Mouse (Mus musculus): ENCODE data around the gene Mtrex.

Gene Mtrex

DNA sequence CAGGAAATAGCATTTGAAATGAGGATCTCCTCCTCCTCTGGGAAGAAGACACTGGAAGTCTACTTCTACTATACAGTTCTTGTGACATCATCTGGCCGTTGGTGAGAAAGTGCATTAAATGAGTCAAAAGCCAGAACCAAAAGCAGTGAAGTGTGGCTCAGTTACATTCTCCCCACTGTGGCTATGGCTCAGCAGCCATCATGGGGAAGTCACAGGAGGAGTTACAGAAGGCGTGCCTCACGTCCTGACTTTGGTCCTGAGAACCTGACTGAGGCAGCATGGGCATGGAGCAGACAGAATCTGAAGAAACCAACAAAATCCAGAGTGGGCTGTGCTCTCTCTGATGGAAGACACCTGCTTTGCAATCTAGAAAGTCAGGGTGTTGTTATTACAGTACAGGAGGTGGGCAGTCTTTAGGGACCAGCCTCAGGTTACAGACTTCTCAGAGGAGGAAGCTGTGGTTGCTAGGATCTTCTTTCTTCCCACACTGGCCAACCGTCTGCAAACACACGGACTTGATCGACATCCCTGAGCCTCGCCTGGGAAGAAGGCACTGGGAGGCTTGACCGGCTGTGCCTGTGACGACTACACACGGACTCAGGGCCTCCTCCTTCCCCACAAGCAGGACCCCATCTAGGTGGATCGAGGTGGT is 57.0 kb downstream of the Mtrex start:
- intact Hi-C loops (cut with DNase I) = loop anchor here (5.0 kb wide), 1 partner anchor 37 kb away; no protein-coding TSS in a partner anchor

DNA sequence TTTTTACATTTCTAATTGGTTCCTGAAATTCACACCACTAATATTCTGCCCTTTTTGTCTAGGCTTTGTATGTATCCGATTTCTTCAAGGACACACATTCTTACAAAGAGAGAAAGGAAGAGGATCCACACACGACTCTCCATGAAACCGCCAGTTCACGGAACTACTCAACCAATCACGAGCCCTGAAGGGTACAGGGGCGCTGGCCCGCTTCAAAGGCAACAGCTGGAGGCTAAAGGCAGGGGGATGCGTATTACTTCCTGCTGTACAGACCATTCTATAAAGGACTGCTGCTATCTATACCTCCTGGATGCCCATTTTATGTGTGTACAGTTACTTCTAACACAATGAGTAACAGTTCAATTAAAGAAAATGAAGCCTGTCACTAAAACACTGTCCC is 59.8 kb downstream of the Mtrex start:
- intact Hi-C loops (cut with DNase I) = loop anchor here (5.0 kb wide), 1 partner anchor 190 kb away; no protein-coding TSS in a partner anchor

DNA sequence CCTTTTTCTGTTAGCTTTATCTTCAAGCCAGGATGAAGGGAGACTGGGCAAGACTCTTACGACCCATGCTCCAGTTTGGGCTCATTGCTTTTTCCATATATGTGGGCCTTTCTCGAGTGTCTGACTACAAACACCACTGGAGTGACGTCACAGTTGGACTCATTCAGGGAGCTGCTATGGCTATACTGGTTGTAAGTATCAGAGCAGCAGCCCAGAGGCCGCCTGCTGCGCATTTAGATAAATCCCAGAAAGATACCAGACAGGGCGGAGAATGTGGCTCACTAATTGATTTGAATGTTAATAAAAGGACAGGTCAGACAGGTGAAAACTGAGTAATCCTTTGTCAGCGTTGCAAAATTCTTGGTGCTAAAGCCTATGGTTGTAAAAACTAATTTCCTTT is 60.4 kb downstream of the Mtrex start:
- intact Hi-C loops (cut with DNase I) = loop anchor here (5.0 kb wide), 1 partner anchor 189 kb away; no protein-coding TSS in a partner anchor

DNA sequence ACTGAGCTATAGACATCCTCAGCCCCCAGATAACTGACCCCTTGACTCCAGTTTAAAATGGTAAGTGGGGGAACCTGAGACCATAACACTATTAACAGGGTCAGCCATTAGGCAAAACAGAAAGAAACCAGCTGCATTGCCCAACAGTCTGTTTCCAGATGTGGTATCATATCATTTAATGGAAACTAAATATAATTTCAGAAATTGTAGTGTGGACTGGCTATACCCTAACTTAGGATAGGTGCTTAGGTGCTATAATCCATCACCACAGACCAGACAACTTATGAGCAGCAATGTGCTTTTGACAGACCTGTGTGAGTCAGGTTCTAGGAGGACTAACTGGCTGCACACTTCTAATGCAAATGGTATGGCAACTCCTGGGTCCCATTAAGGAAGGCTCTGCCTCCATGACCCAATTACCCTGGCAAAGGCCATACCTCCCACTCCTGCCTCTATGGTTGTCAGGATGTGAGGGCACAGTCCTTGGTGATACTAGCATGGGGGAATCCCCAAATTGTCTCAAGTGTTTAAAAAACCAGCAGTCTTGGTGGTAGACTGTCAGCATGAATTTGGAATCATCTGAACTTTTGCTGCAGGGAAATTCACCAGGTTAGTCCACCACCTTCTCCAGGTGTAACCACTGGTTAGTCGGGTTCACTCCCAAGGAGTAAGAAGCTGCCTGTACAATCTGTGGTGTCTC is 64.1 kb downstream of the Mtrex start:
- intact Hi-C loops (cut with DNase I) = loop anchor here (5.0 kb wide), 1 partner anchor 101 kb away; no protein-coding TSS in a partner anchor

DNA sequence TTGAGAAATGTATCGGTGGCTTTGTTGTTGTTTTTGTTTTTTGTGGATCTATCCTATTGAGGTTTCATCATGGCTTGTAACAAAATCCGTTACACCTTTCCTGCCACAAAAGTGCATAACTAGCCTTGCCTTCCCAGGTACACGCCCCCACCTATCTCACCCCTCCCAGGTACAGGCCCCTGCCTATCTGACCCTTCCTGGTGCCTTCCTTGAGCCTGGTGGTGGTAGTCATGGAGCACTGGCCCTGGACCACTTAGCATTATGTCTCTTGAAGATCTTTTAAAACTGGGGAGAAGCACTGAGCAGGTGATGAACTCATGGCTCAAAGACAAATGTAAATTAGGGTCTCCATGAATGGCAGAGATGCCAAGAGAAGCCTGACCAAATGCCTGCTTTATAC is 64.9 kb downstream of the Mtrex start:
- intact Hi-C loops (cut with DNase I) = loop anchor here (5.0 kb wide), 1 partner anchor 100 kb away; no protein-coding TSS in a partner anchor

DNA sequence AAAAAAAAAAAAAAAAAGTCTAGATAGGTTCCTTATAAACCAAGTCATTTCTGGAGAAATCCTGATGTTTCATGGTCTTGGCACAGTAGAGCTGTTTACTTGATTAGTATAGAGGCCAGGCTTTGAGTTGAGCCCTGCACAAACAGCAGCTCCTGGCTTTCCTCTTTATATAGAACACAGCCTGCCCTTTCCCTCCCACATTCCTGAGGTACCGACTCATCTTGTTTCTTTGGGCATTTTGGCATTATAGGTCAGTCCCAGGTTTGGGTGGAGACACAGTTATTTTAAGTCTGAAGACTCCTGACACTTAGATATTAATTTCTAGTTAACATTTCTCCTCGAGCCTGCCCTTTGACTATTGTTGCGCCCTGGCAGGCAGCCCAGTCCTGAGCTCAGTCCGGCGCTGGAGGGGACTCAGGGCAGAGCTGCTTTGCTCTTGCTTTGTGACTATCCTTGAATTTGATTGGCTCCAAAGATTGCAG is 65.3 kb downstream of the Mtrex start:
- intact Hi-C loops (cut with DNase I) = loop anchor here (5.0 kb wide), 1 partner anchor 100 kb away; no protein-coding TSS in a partner anchor

DNA sequence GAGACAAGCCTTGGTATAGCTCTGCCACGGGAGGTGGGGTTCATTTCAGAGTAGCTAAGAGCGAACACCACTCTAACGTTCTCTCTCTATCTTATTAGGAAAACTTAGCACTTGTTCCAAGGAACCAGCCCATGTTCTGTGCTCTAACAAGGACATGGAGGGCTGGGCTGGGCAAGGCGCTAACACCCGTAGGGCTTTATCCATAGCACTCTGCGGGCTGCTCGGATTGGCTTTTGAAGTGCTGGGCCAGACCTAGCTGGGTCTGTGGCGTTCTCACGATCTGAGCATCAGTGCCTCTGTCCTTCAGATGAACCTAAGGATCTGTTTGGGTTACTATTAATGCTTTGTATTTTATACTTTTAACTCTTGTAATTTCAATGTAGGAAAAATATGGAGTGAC is 66.3 kb downstream of the Mtrex start:
- intact Hi-C loops (cut with DNase I) = loop anchor here (5.0 kb wide), 1 partner anchor 99 kb away; no protein-coding TSS in a partner anchor

DNA sequence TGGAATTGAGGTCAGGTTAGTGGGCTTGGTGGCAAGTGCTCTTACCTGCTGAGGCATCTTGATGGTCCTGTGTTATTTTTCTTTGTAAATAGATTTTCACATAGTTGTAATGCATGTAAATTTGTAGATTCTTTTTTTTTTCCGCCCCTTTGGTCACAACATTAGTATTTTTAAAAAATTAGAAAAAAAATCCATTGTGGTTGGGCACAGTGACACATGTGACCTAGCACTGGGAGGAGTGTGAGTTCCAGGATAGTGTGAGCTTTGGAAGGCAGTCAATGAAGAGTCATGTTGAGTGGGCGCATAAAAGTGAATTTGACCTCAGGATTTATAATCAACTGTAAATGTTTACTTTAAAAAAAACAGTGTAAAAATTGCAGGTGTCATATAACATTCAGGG is 66.8 kb downstream of the Mtrex start:
- intact Hi-C loops (cut with DNase I) = loop anchor here (5.0 kb wide), 1 partner anchor 98 kb away; no protein-coding TSS in a partner anchor

DNA sequence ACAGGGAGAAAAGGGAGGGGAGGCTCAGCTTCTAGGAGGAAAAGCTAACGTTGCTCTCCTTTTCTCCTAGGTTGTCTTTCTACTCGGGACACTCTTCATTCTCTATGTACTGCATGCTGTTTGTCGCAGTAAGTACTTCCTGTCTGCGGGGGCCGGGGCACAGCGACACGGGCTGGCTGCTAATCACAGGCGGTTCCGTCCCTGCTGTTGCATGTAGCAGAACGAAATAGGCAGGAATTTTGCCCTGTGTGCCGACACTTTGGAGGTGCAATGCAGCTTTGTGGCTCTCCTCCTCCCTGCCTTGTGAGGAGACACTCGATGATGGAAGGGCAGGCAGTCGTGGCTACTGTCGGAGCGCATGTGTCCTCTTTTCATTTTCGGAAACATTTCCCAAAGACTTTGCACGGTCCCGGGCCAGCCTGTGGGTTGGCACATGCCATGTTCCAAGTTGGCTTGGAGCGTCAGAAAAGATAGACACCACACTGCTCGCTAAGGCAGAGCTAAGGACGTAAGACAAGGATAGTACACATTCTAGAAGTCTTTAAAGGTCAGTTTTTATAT is 67.5 kb downstream of the Mtrex start:
- intact Hi-C loops (cut with DNase I) = loop anchor here (5.0 kb wide), 1 partner anchor 97 kb away; no protein-coding TSS in a partner anchor

DNA sequence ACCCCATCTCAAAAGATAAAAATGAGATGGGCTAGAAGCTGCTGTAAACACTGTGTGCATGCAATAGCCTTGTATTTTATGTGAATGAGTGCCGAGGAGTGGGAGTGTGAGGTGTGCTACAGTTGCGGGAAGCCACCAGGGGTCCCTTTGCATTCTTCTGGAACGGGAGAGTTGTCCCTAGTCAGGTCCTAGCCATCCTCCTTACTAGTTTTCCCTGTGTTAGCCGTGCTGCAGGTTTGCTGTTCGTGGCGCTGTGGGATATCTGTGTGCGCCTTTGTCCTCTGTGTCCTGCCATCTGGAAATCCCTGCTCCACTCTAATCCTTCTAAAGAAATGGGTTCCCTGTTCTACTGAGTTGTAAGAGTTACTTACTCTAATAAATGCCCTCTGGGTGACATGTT is 69.3 kb downstream of the Mtrex start:
- intact Hi-C loops (cut with DNase I) = no loop called here

DNA sequence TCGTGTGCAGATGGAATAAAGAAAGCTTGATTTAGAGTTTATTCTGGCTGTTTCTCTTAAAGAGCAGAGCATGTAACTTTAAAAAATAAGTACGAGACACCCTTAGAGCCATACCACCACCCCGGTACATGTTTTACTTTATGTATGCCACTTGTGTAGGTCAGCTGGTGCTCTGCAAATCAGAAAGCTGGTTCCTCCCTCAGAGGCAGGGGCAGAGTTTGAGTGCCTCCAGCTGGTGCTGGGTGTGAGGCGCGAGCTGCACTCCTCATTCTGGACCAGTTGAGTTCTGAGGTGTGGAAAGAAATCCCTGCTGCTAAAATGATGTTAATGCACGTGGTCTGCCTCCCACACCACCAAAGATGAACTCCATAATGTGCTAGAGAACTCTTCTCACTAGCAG is 72.8 kb downstream of the Mtrex start:
- intact Hi-C loops (cut with DNase I) = no loop called here

DNA sequence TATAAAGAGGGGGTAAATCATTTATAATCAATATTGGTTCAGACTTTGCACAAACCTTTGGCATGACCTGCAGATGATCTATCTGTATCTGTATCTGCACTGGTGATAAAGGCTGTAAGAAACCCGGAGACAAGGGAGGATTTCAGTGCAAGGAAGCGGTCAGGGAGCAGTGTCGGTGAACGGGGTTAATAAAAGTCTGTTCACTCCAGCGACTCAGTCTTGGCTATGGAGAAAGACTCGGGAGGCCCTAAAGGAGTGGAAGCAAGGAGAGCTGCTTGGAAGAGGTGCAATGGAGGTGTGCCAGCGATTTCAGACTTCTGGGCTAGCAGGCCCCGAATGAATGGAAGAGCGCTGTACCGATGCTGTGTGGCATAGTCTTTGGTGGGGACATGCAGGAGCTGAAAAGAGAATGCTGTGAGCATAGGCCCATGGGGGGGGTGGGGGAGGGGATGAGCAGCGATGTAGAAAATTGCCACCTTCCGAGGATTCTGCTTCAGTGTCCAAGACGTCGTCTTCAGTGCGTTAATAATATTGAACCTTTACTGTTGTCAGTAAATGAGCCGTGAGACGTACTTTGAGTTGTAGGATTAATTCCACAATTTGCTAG is 73.4 kb downstream of the Mtrex start:
- intact Hi-C loops (cut with DNase I) = no loop called here

DNA sequence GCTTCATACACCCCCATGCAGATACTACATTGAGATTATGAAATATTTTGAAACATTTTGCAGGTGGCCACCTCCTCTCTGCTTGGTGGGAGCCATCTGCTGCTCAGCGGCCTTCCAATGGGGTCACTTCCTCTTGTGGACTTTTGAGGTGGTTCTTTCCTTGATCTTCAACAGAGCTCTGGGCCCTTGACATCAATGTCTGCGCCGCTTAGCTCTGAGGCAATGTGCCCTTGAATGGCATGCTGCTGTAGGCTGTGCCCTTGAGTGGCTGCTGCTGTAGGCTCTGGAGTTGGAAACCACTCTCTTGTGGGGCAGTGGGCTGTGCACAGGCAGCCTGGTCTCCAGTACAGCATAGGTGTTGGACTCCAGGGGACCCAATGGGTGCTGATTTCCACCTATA is 81.3 kb downstream of the Mtrex start:
- intact Hi-C loops (cut with DNase I) = no loop called here

DNA sequence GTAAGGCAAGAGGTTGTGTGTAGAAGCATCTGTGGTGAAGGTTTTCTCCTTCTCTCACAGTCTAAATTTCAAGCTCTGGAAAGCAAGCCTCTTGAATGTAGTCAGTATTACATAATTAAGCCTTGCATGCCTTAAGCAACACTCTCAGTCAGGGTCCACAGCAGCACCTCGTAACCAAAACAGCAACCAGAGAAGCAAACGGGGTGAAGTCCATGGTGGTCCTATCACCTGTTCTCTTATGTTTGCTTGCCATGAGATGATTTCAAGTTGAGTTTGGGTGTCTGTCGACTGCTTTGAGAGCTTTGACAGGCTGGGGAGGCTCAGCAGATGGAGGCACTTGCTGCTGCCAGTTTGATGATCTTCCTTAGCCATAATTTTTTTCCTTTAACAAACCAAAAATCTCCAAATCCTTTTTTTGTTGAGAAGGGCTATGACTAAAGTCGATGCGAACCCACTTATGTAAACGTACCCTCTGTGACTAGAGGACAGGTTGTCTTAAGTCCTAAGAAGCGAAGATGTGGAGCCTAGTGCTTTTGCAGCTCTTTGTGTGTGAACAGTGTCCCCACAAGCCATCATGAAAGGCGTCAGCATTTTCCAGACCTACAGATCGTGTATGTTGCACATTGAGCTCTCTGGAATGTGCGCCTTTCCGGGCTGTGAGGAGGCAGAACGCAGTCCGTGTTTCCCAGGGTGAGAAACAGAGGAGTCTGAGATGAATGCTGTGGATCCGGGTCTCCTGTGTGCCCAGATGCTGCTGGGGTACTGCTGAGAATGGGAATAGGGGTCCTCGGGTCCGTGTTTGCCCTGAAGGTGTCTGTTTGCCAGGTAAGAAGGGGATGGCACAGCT is 86.7 kb downstream of the Mtrex start:
- intact Hi-C loops (cut with DNase I) = no loop called here

DNA sequence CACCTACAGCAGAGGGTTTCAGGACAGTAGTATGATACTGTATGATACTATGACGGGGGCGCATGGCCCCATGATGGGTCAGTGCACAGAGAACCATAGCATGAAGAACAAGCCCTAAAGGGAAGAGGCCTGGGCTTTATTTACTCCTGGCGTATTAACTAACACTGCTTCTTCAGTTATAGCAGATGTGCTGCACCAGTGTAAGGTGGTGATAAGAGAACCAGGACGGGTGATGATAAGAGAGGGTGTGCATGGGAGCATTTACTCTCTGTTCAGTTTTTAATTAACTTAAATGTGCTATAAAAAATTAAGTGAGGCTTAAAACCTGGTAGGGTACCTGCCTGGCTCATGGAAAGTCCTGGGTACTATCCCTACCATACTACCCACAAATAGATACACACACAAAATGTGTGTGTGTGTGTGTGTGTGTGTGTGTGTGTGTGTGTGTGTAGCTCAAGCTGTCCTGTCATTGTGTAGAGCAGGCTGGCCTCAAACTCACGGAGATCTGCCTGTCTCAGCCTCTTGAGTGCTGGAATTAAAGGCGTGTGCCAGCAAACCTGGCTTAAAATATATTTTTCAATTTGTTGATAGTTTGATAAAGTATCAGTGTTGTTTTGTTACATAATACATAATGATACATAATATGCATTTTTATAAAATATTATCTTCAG is 88.5 kb downstream of the Mtrex start:
- intact Hi-C loops (cut with DNase I) = no loop called here

DNA sequence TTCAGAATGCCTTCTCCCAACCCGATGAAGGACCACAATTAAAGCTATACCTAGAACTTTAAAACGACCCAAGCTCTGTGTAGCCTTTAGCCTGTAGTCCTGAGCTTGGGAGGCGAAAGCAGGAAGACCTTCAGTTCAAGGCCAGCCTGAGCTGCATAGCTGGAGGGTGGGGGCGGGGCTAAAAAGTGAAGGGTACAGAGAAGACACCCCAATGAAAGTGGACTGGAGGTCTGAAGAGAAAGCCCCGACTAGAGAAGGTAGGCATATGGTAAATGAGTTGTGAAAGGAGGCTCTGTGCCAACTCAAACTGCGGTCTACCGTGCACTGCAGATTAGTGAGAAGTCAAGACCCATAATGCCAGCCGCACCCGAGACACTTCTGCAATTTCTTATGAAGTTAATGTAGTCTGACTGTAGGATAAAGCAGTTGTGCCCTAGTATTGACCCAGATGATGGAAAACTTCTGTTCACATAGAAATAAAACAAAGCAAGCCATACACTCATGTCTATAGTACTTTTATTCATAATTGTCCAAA is 89.5 kb downstream of the Mtrex start:
- intact Hi-C loops (cut with DNase I) = no loop called here

DNA sequence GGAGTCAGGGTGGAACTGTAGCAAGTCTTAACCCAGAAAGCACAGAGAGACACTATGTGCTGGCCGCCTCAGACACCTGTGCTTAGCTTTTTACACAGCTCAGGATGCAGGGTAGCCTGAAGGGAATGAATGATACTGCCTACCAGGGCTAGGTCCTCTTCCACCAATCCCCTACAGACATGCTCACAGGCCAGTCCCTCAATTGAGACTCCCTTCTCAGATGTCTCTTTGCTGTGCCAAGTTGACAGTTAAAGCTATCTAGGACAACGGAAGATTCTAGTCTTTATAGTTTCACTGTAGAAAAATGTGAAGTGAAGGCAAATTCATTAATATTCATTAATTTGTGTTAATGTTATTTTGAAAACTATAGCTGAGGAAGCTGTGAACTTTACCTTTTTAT is 90.2 kb downstream of the Mtrex start:
- intact Hi-C loops (cut with DNase I) = no loop called here

DNA sequence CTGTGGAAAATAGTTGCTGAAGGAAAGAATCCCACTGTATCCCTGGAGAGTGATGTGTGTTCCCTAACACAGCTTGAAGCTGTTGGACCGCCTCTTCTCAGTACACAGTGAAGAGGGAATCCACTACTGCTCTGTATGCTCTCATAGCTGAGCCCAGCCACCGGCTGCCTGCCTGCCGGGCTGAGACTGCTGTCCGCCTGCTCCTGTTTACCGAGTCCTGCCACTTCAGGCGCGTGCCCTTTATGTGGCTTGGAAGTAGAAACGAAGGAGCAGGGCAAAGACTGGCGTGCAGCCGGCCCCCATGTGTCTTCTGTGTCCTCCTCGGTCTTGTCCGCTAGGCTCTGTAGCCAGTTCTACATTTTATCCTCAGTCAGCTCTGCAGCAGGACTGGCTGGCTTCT is 92.1 kb downstream of the Mtrex start:
- intact Hi-C loops (cut with DNase I) = no loop called here

DNA sequence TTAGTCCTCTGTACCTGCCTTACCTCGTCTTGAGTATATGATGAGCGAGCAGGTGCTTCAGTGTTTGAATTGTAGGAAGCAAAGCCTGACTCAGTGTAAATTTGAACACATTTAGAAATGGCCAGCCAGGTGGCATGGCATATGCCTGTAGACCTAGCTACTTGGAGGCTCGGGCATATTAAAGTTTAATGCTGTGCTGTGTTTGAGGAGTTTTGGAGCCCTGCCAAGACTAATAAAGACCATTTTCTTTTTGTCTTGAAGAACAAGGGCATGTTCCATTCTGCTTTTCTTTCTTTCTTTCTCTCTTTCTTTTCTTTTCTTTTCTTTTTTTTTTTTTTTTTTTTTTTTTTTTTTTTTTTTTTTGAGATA is 93.3 kb downstream of the Mtrex start:
- intact Hi-C loops (cut with DNase I) = no loop called here

All from adrenal gland (tissue).